Mouse (Mus musculus) limb, embryonic 11.5 days (tissue): ENCODE results near the gene Bpifa5. TPM values are rescaled to one million over a fixed set of nuclear protein-coding genes. Genes with fewer than 3 reads are reported as not detected.

Experiments
- ATAC-seq: fragments of 200-750 bp; cut with Nextera tagmentation; 2 replicates; pipeline ENCODE4 v1.8.0; 2017; ENCODE audit warnings: low read depth; ENCODE audit not compliant: insufficient number of reproducible peaks, low FRiP score, low TSS enrichment
- DNase-seq: peaks from one replicate; pipeline ENCODE4 v3.0.0-alpha.2; 2015; ENCODE audit warnings: low spot score
- H3K27ac ChIP-seq: fragments of 300-500 bp; sonication (generic); replicated peaks from 2 replicates; pipeline ENCODE4 v1.5.1; 2014; ENCODE audit warnings: low read depth, mild to moderate bottlenecking, low read length
- H3K27me3 ChIP-seq: fragments of 300-500 bp; sonication (generic); 2 replicates; pipeline ENCODE4 v1.6.1; 2014; ENCODE audit warnings: mild to moderate bottlenecking, low read length, mixed read lengths; ENCODE audit not compliant: control insufficient read depth, insufficient read depth
- H3K36me3 ChIP-seq: fragments of 300-500 bp; sonication (generic); 2 replicates; pipeline ENCODE4 v1.6.1; 2014; ENCODE audit warnings: mild to moderate bottlenecking, low read length, moderate library complexity, mixed read lengths; ENCODE audit not compliant: control insufficient read depth, insufficient read depth
- H3K4me1 ChIP-seq: fragments of 300-500 bp; sonication (generic); 2 replicates; pipeline ENCODE4 v1.6.1; 2014; ENCODE audit warnings: low read length, mixed read lengths; ENCODE audit not compliant: control insufficient read depth, insufficient read depth
- H3K4me2 ChIP-seq: fragments of 300-500 bp; sonication (generic); 2 replicates; pipeline ENCODE4 v1.6.1; 2014; ENCODE audit warnings: low read depth, mild to moderate bottlenecking, moderate library complexity; ENCODE audit not compliant: severe bottlenecking
- H3K4me3 ChIP-seq: fragments of 300-500 bp; sonication (generic); 2 replicates; pipeline ENCODE4 v1.5.1; 2014; ENCODE audit warnings: low read depth, low read length
- H3K9ac ChIP-seq: fragments of 300-500 bp; sonication (generic); 2 replicates; pipeline ENCODE4 v1.6.1; 2014; ENCODE audit warnings: mild to moderate bottlenecking, low read length
- H3K9me3 ChIP-seq: fragments of 300-500 bp; sonication (generic); 2 replicates; pipeline ENCODE4 v1.6.1; 2016; ENCODE audit warnings: low read length; ENCODE audit not compliant: control insufficient read depth
- WGBS: fragments of 180-500 bp; shearing (Covaris S2); extraction: QIAGEN DNeasy Blood & Tissue Kit; methylation state at CpG from one replicate; pipeline ENCODE4 v1.1.7; 2014; 5-methylcytosine and 5-hydroxymethylcytosine counted together
- polyA plus RNA-seq: library from polyadenylated mRNA; unstranded; fragments of >200 nt; fragmentation: Nextera tagmentation; extraction: Ambion mirVana; gene quantifications from 2 replicates; pipeline ENCODE4 v1.2.1, GENCODE M21; 2014

Bpifa5 gene
- polyA plus RNA-seq: not detected in 2 replicates

DNA sequence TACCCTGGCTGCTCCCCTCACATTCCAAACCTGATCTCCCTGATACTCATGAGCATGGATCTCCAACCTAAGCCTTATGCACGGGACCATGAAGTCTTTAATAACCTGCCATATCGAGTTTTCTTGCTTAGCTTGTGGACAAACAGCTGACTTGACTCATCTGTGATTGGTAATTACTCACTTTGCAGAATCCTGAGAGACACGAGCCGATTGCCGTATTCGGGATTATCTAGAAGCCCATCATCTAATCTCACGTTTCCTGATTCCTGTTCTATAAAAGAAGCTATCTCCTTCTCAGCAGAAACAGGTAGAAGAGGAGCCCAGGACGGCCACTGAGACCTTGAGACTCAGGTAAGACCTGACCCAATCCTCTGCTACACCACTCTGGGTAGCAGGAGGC, at the start of gene Bpifa5:
Gene Bpifa5 (plus strand): TSS at position 301 of the 400 bp plus-strand sequence.
- no peak for ATAC-seq
- H3K4me2 ChIP-seq: no peak within 1 kb of the TSS
- H3K4me3 ChIP-seq: no peak within 1 kb of the TSS
- H3K9me3 ChIP-seq: no peaks in the 10 kb centered on the region
- no peaks in the 10 kb centered on the region for H3K36me3 ChIP-seq
- no peaks in the 10 kb centered on the region for H3K4me1 ChIP-seq
- WGBS: 77% methylated on average over 8 of the region's 8 CpGs
- no peaks in the 10 kb centered on the region for H3K27me3 ChIP-seq
- no peak within 1 kb of the TSS for H3K9ac ChIP-seq
- DNase-seq: no peak
- H3K27ac ChIP-seq: no peak within 1 kb of the TSS

DNA sequence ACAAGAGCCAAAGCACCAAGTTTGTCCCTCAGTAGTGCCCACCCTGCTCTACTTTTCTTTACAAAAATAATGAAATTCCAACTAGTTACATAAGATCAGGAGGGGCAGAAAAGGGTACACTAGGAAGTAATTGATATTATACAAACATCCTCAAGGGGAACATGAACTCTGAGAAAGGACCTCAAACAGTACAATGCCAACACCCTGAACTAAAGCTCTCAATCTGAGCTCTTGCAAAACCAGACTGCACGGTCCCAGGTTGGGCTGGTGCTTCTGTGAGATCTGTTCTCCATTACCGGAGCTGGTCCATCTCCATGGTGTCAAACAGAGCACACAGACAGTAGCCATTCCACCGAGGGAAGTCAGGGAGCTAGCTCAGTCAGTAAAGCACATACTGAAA, 45.0 kb upstream of the Bpifa5 start:
- 86% methylated on average over 3 of the region's 3 CpGs for WGBS
- ATAC-seq (no peak), DNase-seq (no peak)
- H3K9me3 ChIP-seq: no peaks in the 10 kb centered on the region
- H3K4me3 ChIP-seq: no peak overlapping the region
- no peaks in the 10 kb centered on the region for H3K27me3 ChIP-seq
- H3K27ac ChIP-seq: no peak overlapping the region
- no peak overlapping the region for H3K4me2 ChIP-seq
- H3K9ac ChIP-seq: no peak overlapping the region
- no peaks in the 10 kb centered on the region for H3K4me1 ChIP-seq
- H3K36me3 ChIP-seq: no peaks in the 10 kb centered on the region

DNA sequence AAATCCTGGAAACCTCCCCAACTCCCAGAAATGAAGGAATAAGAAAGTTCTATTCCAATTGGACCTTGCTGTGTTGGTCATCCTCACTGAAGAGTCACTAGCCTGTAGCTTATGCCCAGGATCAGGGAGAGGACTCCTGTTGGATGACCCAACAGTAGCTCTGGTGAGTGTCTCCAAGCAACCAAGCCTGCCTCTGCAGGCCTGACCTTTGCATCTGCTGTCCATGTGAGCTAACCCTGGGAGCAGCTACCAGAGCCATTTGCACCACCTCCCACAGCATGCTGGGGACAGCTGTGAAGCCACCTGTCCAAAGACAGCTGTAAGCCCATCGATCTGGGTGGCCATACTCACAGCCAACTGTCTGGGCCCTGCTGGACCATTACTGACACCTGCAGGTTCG, 32.3 kb upstream of the Bpifa5 start, which contains the start of gene Bpifa3:
Gene Bpifa3 (plus strand): TSS at position 217 of the 400 bp plus-strand sequence.
- ATAC-seq: no peak
- Histone ChIP-seq H3K4me2 (no peak within 1 kb of the TSS), H3K27ac (no peak within 1 kb of the TSS), H3K4me1 (no peaks in the 10 kb centered on the region), H3K4me3 (no peak within 1 kb of the TSS), H3K9me3 (no peaks in the 10 kb centered on the region), H3K9ac (no peak within 1 kb of the TSS), H3K36me3 (no peaks in the 10 kb centered on the region), H3K27me3 (no peaks in the 10 kb centered on the region)
- no peak for DNase-seq
- 66% methylated on average over 2 of the region's 2 CpGs for WGBS

DNA sequence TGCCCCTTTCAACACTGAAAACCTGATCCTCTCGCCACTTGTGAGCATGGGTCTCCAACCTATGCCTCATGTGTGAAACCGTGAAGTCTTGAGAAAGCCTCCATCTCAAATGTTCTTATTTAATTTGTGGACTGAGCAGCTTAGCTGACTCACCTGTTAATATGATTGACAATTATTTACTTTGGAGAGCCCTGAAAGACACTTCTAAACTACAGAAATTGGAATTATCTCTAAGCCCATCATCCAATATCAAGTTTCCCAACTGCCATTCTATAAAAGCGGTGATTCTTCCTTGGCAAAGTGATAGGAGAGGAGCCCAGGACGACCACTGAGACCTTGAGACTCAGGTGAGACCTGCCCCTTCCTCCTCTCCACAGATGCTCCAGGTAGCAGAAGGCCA, 19.8 kb upstream of the Bpifa5 start, which contains the start of gene Bpifa1:
Gene Bpifa1 (plus strand): TSS at position 301 of the 400 bp plus-strand sequence.
- no peak within 1 kb of the TSS for H3K27ac ChIP-seq
- no peak within 1 kb of the TSS for H3K4me3 ChIP-seq
- H3K36me3 ChIP-seq: no peaks in the 10 kb centered on the region
- no peaks in the 10 kb centered on the region for H3K27me3 ChIP-seq
- H3K4me1 ChIP-seq: no peaks in the 10 kb centered on the region
- ATAC-seq (no peak), DNase-seq (peak; percentile 3)
- H3K4me2 ChIP-seq: no peak within 1 kb of the TSS
- H3K9me3 ChIP-seq: no peaks in the 10 kb centered on the region
- H3K9ac ChIP-seq: no peak within 1 kb of the TSS
- 85% methylated on average over 4 of the region's 4 CpGs for WGBS

DNA sequence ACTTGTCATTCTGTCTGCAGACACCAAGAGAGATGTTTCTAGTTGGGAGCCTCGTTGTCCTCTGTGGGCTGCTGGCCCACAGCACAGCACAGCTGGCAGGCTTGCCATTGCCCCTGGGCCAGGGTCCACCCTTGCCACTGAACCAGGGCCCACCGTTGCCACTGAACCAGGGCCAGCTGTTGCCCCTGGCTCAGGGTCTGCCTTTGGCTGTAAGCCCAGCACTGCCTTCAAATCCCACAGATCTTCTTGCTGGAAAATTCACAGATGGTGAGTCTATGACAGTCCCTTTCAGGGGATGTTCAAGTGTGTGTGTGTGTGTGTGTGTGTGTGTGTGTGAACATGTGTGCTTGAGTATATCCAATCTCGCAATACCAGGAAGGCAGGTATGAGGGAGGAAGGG, 18.7 kb upstream of the Bpifa5 start:
- ATAC-seq (no peak), DNase-seq (no peak)
- H3K27me3 ChIP-seq: no peaks in the 10 kb centered on the region
- WGBS: 84% methylated on average over 3 of the region's 3 CpGs
- no peak overlapping the region for H3K4me2 ChIP-seq
- H3K4me1 ChIP-seq: no peaks in the 10 kb centered on the region
- no peak overlapping the region for H3K9ac ChIP-seq
- H3K9me3 ChIP-seq: no peaks in the 10 kb centered on the region
- H3K27ac ChIP-seq: no peak overlapping the region
- no peak overlapping the region for H3K4me3 ChIP-seq
- no peaks in the 10 kb centered on the region for H3K36me3 ChIP-seq

DNA sequence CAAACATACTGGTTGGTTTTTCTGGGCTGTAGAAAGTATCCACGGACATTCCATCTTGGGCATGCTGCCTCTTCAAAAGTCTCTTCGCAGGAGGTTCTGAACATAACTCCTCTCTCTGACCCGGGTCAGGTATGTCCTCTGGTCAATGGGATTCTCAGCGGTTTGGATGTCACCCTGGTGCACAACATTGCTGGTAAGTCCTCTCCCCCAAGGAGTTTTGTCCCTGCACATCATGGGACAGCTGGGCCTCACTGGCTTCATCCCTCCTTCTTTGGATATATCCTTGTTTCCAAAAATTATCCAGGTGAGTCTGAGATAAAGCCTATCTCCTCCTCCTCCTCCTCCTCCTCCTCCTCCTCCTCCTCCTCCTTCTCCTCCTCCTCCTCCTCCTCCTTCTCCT, 14.9 kb upstream of the Bpifa5 start:
- no peak overlapping the region for H3K4me2 ChIP-seq
- WGBS: 74% methylated on average over 4 of the region's 4 CpGs
- no peak overlapping the region for H3K27ac ChIP-seq
- no peak overlapping the region for H3K4me3 ChIP-seq
- H3K9me3 ChIP-seq: no peaks in the 10 kb centered on the region
- H3K9ac ChIP-seq: no peak overlapping the region
- no peaks in the 10 kb centered on the region for H3K4me1 ChIP-seq
- H3K36me3 ChIP-seq: no peaks in the 10 kb centered on the region
- H3K27me3 ChIP-seq: no peaks in the 10 kb centered on the region
- no peak for DNase-seq
- ATAC-seq: no peak

DNA sequence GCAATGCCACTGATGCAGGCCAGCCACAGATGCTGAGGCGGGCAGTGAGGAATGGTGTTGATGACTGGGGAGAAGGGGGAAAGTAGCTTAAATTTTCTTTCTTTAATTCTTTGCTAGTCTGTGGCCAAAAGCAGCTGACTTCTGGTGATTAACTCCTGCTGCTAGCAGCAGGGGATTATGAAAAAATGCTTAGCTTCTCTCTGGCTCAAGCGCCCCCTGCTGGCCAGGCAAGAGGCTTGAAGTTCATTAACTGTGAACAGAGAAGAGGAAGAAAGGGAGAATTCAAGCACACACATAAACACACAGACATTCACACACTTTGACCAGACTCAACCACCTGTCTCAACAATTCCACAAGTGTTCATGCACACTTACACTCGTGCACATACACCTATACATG, 4.0 kb upstream of the Bpifa5 start:
- 32% methylated on average over 3 of the region's 3 CpGs for WGBS
- no peak overlapping the region for H3K4me2 ChIP-seq
- H3K4me3 ChIP-seq: no peak overlapping the region
- no peak overlapping the region for H3K9ac ChIP-seq
- ATAC-seq (no peak), DNase-seq (peak; percentile 72)
- no peaks in the 10 kb centered on the region for H3K36me3 ChIP-seq
- H3K4me1 ChIP-seq: no peaks in the 10 kb centered on the region
- H3K27ac ChIP-seq: no peak overlapping the region
- H3K9me3 ChIP-seq: no peaks in the 10 kb centered on the region
- no peaks in the 10 kb centered on the region for H3K27me3 ChIP-seq

DNA sequence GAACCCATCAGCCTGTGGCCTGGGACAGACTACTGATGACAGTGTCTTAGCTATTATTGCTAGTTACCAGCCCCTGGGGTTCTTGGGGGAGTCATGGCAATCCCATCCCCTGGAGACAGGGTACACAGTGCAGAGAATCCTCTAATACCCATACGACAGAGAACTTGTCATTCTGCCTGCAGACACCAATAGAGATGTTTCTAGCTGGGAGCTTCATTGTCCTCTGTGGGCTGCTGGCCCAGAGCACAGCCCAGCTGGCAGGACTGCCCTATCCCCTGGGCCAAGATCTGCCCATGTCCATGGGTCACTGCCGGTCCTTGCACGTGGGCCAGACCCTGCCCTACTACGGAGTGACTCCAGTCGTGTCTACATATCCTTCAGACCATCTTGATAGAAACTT, 899 bp downstream of the Bpifa5 start:
- H3K9me3 ChIP-seq: no peaks in the 10 kb centered on the region
- WGBS: 90% methylated on average over 5 of the region's 5 CpGs
- no peak overlapping the region for H3K4me3 ChIP-seq
- no peak overlapping the region for H3K27ac ChIP-seq
- no peak overlapping the region for H3K9ac ChIP-seq
- H3K27me3 ChIP-seq: no peaks in the 10 kb centered on the region
- no peak overlapping the region for H3K4me2 ChIP-seq
- no peaks in the 10 kb centered on the region for H3K4me1 ChIP-seq
- ATAC-seq (no peak), DNase-seq (no peak)
- H3K36me3 ChIP-seq: no peaks in the 10 kb centered on the region

DNA sequence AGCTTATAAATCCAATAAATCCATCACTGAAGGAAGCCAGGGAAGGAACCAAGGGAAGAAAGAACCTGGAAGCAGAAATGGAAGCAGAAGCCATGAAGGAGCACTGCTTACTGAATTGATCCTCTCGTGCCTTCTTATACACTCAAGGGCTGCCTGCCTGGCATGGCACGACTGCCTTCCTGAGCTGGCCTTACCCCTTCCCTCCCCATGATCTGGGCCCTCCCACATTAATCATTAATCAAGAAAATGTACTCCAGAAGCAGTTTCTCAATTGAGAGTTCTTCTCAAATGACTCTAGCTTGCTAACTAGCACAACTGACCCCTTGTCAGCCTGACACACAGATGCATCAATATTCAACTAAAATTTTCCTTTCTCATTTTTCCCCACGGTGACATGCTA, 6.8 kb downstream of the Bpifa5 start:
- H3K9me3 ChIP-seq: no peaks in the 10 kb centered on the region
- H3K4me1 ChIP-seq: no peaks in the 10 kb centered on the region
- DNase-seq (no peak), ATAC-seq (no peak)
- no peak overlapping the region for H3K4me2 ChIP-seq
- H3K4me3 ChIP-seq: no peak overlapping the region
- no peaks in the 10 kb centered on the region for H3K36me3 ChIP-seq
- H3K27ac ChIP-seq: no peak overlapping the region
- no peak overlapping the region for H3K9ac ChIP-seq
- no peaks in the 10 kb centered on the region for H3K27me3 ChIP-seq
- WGBS: 77% methylated on average over 3 of the region's 3 CpGs
